Mouse (Mus musculus) 3T3-L1 (cell line): Measurements from ENCODE around the gene Ubxn11.

Source experiments
- DNase-seq: peaks from one replicate; pipeline ENCODE4 v3.0.0-alpha.2; 2015; ENCODE audit warnings: low read depth, low spot score

Gene Ubxn11

DNA sequence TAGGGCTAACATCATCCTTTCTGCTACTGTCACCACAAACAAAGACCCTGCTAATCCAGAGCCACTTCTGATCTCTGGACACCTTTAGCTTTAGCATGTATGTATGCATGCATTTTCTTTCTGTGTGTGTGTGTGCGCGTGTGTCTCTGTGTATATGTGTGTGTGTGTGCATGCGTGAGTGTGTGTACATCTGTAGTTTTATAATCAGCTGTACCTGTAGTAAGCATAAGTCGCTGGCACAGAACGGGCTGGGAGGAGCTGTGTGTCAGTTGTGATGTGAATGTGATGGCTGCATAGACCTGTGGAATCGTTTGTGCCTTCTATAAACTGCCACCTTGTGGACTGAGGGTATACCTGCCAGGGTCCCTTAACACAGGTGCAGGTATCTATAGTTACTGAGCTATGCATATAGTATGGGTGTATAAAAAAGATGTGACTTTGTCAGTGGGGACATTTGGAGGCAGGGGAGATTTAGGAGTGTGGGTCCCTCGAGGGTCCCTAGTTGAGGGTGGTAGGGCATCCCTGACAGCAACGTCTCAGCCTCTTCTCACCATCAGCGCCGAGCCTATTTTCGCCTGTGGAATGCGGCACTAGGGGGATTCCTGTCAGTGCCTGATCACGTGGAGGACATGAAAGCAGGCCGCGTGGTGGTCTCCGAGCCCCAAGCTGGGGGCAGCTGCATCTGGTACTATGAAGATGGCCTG, 11.7 kb upstream of the Ubxn11 start:
- DNase-seq, result no peak

GRCm38 (mm10) chr4:134091225-134091529, 11.2 kb upstream of the Ubxn11 start:
- no peak for DNase-seq

GRCm38 (mm10) chr4:134092382-134093288, 9.7 kb upstream of the Ubxn11 start:
- DNase-seq, result peak; percentile 62

DNA sequence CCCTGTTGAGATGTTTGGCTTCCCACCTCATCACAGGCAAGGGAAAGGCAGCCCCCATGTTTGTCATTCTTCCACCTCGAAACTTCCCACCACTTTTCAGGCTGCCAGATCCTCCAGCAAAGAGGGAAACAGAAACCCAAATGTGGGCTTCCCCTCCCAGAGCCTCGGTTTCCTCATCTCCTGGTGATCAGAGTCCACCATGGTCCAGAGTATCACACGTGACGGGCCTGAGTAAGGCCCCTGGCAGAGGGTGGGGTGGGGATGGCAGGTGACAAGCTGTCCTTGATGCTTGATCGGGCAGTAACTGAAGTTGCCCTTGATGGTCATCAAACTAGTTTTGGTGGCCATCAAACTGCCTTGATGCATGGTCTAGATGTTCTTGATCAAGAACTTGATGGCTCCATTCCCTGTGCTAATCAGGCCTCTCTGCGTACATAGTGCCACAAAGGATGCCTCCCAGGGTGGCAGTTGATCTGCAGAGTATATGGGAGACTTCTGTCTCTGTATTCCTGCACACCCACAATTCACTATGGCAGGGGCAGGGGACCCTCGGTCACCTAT, 8.3 kb upstream of the Ubxn11 start:
- no peak for DNase-seq

GRCm38 (mm10) chr4:134094923-134095547, 7.3 kb upstream of the Ubxn11 start, which contains the start of gene Cd52:
Gene Cd52 (minus strand): TSS chr4:134095082.
- no peak for DNase-seq

DNA sequence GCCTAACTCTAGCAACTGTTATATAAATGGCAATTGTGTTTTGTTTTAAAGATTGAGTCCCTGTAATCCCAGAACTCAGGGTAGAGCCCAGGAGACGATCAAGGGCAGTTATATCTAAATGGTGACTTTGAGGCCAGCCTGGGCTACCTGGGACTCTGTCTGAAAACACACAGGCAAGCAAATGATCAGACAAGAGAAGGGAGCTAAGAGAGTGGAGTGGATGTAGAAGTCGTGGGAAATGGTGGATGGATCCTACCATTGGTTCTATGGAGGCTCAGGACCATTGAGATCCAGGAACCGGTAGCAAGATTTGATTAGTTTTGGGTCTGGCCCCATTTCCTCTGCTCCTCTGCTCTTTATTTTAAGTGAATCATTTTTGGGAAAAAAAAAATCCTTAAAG, 6.2 kb upstream of the Ubxn11 start:
- no peak for DNase-seq

GRCm38 (mm10) chr4:134097015-134097608, 5.3 kb upstream of the Ubxn11 start:
- no peak for DNase-seq

DNA sequence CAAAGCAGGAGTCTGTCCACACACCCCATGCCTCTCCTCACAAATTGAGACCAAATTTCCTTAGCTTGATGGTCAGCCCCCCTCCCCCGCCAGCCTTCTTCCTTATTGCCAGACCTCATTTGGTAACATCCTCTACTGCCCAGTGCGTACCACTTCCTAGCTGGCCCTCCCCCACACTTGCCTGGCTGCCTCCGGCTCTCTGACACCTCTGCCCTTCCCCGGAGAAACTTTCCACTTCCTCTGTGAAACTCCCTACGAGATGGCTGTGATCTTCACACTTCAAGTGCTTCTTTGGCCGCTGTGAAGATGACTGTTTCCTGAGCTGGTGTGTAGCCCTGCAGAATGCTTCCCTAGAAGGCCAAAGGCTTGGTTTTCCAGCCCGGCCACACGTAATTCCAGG, 3.7 kb upstream of the Ubxn11 start:
- DNase-seq, result no peak

GRCm38 (mm10) chr4:134100245-134100644, 2.1 kb upstream of the Ubxn11 start:
- no peak for DNase-seq

- peak; percentile 19 for DNase-seq
These were observed 361 bp downstream of the Ubxn11 start for GRCm38 (mm10) chr4:134102742-134103119.

- DNase-seq, result no peak
These were observed 3.7 kb downstream of the Ubxn11 start for GRCm38 (mm10) chr4:134106105-134106504.

GRCm38 (mm10) chr4:134107730-134108129, 5.4 kb downstream of the Ubxn11 start:
- DNase-seq, result no peak

DNA sequence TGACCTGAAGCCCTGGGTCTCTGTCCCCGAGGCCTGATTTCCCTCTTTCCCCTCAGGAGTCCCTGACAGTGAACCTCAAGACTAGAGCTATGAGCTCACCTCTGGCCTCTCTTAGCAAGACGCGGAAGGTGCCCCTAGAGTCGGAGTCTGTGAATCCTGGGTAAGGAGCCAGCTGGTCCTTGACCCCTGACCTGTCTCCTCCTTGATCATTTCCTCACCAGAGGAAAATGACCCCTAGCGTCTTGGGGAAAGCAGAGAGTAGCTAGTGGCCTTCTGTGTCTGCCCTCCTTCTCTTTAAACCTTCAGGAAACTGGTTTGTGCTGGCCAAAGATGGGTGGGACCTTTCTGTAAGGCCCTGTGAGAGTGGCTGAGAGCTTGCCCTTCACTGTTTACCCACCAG, 5.8 kb downstream of the Ubxn11 start:
- no peak for DNase-seq

- no peak for DNase-seq
These were observed 8.3 kb downstream of the Ubxn11 start for GRCm38 (mm10) chr4:134110653-134111052.

DNA sequence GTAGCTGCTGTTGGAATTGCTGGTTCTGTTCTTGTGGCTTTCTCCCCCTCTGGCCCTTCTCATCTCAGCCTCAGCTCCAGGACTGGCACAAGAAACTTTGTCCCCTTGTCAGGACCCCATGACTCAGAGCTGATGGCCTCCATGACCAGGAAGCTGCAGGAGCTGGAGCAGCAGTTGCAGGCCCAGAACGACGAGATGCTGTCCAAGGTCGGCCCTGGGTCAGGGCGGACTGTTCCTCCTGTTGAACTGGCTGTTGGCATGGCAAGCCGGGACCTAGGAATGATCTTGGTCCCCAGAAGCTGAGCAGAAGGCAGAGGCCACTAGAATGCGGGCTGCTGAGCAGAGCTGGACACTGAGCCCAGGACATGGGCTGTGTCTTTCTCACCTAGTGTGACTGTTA, 10.0 kb downstream of the Ubxn11 start:
- no peak for DNase-seq

- peak; percentile 75 for DNase-seq
These were observed 11.1 kb downstream of the Ubxn11 start for GRCm38 (mm10) chr4:134113356-134113994.

DNA sequence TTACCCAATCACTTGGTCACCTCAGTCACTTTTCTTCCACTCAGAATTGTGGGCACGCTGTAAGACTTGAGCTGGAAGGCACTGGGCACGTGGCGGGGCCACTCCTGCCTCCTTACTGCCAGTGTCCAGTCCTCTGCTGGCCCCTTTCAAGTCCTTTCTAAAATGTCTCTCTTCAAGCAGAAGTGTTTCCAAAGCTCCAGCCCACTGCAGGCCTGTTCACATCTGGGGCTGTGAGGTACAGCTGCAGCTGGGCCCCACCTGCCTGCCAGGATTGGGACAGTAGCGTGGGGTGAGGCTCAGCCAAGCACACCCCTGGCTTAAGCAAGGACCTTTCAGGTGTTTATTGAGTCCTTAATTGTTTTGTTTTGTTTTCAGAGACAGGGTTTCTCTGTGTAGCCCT, 11.7 kb downstream of the Ubxn11 start:
- no peak for DNase-seq

GRCm38 (mm10) chr4:134115215-134116144, 13.1 kb downstream of the Ubxn11 start:
- no peak for DNase-seq

GRCm38 (mm10) chr4:134116501-134116900, 14.1 kb downstream of the Ubxn11 start:
- no peak for DNase-seq

DNA sequence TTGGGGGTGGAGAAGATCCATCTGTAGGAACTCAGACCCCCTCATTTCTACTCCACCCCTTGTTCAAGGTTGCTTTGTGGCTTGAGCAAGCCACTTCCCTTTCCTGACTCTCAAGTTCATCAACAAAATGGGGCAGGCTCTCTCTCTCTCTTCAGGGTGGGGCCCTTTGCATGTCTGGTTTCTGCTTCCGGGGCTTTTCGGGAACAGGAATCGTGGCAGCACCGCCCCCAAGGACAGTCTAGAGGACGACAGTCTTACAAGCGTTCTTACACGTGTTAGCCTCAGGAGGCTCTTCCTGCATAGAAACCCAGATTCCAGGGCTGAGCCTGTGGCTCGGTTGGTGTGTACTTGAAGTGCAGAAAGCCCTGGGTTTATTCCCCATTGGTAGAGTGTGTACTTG, 14.6 kb downstream of the Ubxn11 start:
- DNase-seq, result no peak
